Mouse (Mus musculus): ENCODE data around the gene Urb1. TPM values are rescaled to one million over a fixed set of nuclear protein-coding genes. Genes with fewer than 3 reads are reported as not detected.

The Urb1 gene
- polyA plus RNA-seq, 1 experiment, result 2.7 TPM

- Histone ChIP-seq H3K4me3 (ENCODE audit: insufficient read depth, low read depth, low read length) (no peak overlapping the region), H3K27ac (ENCODE audit: insufficient read depth, low read depth, low read length) (no peak overlapping the region), H3K36me3 (ENCODE audit: control insufficient read depth, insufficient read depth, low read length) (no peaks in the 10 kb centered on the region), H3K4me1 (ENCODE audit: control insufficient read depth, insufficient read depth, low read length) (no peaks in the 10 kb centered on the region), H3K27me3 (replicated peaks; ENCODE audit: control insufficient read depth, insufficient read depth, low read length) (no peaks in the 10 kb centered on the region)
- DNase-seq, result peak; percentile 12
- no peak for TF ChIP-seq POLR2A (IDR thresholded peaks at IDR 0.05; ENCODE audit: low read depth, low read length)
- TF ChIP-seq CTCF (conservative IDR thresholded peaks at IDR 0.05; ENCODE audit: insufficient read depth, insufficient read length, low read depth, low read length), result peak; percentile 48
- 82% methylated on average over 3 of the region's 3 CpGs for WGBS
Observed at GRCm38 (mm10) chr16:90801928-90802327, 8.3 kb downstream of the Urb1 start.

GRCm38 (mm10) chr16:90801251-90801650 lies 9.0 kb downstream of the Urb1 start:
- Histone ChIP-seq H3K4me1 (ENCODE audit: control insufficient read depth, insufficient read depth, low read length) (no peaks in the 10 kb centered on the region), H3K27ac (ENCODE audit: insufficient read depth, low read depth, low read length) (no peak overlapping the region), H3K27me3 (replicated peaks; ENCODE audit: control insufficient read depth, insufficient read depth, low read length) (no peaks in the 10 kb centered on the region), H3K4me3 (ENCODE audit: insufficient read depth, low read depth, low read length) (no peak overlapping the region), H3K36me3 (ENCODE audit: control insufficient read depth, insufficient read depth, low read length) (no peaks in the 10 kb centered on the region)
- no peak for DNase-seq
- TF ChIP-seq POLR2A (IDR thresholded peaks at IDR 0.05; ENCODE audit: low read depth, low read length), result no peak
- TF ChIP-seq CTCF (conservative IDR thresholded peaks at IDR 0.05; ENCODE audit: insufficient read depth, insufficient read length, low read depth, low read length), result no peak
- 75% methylated on average over 5 of the region's 5 CpGs for WGBS

- no peak for TF ChIP-seq CTCF (conservative IDR thresholded peaks at IDR 0.05; ENCODE audit: insufficient read depth, insufficient read length, low read depth, low read length)
- TF ChIP-seq POLR2A (IDR thresholded peaks at IDR 0.05; ENCODE audit: low read depth, low read length), result no peak
- no peak overlapping the region for H3K4me3 ChIP-seq (ENCODE audit: insufficient read depth, low read depth, low read length)
- H3K27me3 ChIP-seq (replicated peaks; ENCODE audit: control insufficient read depth, insufficient read depth, low read length), result no peaks in the 10 kb centered on the region
- H3K4me1 ChIP-seq (ENCODE audit: control insufficient read depth, insufficient read depth, low read length), result no peaks in the 10 kb centered on the region
- WGBS, result 92% methylated on average over 10 of the region's 10 CpGs
- H3K36me3 ChIP-seq (ENCODE audit: control insufficient read depth, insufficient read depth, low read length), result no peaks in the 10 kb centered on the region
- no peak overlapping the region for H3K27ac ChIP-seq (ENCODE audit: insufficient read depth, low read depth, low read length)
- DNase-seq, result no peak
Observed at GRCm38 (mm10) chr16:90799840-90800239, 10.4 kb downstream of the Urb1 start.

- H3K4me3 ChIP-seq (ENCODE audit: insufficient read depth, low read depth, low read length), result no peak overlapping the region
- no peaks in the 10 kb centered on the region for H3K27me3 ChIP-seq (replicated peaks; ENCODE audit: control insufficient read depth, insufficient read depth, low read length)
- no peaks in the 10 kb centered on the region for H3K4me1 ChIP-seq (ENCODE audit: control insufficient read depth, insufficient read depth, low read length)
- no peak for DNase-seq
- 91% methylated on average over 5 of the region's 5 CpGs for WGBS
- H3K27ac ChIP-seq (ENCODE audit: insufficient read depth, low read depth, low read length), result no peak overlapping the region
- TF ChIP-seq CTCF (conservative IDR thresholded peaks at IDR 0.05; ENCODE audit: insufficient read depth, insufficient read length, low read depth, low read length) (no peak), POLR2A (IDR thresholded peaks at IDR 0.05; ENCODE audit: low read depth, low read length) (no peak)
- no peaks in the 10 kb centered on the region for H3K36me3 ChIP-seq (ENCODE audit: control insufficient read depth, insufficient read depth, low read length)
Observed at GRCm38 (mm10) chr16:90798848-90799247, 11.4 kb downstream of the Urb1 start.

- WGBS, result 91% methylated on average over 8 of the region's 8 CpGs
- H3K27me3 ChIP-seq (replicated peaks; ENCODE audit: control insufficient read depth, insufficient read depth, low read length), result no peaks in the 10 kb centered on the region
- DNase-seq, result no peak
- no peak overlapping the region for H3K4me3 ChIP-seq (ENCODE audit: insufficient read depth, low read depth, low read length)
- no peaks in the 10 kb centered on the region for H3K36me3 ChIP-seq (ENCODE audit: control insufficient read depth, insufficient read depth, low read length)
- TF ChIP-seq POLR2A (IDR thresholded peaks at IDR 0.05; ENCODE audit: low read depth, low read length), result no peak
- no peak for TF ChIP-seq CTCF (conservative IDR thresholded peaks at IDR 0.05; ENCODE audit: insufficient read depth, insufficient read length, low read depth, low read length)
- H3K27ac ChIP-seq (ENCODE audit: insufficient read depth, low read depth, low read length), result no peak overlapping the region
- no peaks in the 10 kb centered on the region for H3K4me1 ChIP-seq (ENCODE audit: control insufficient read depth, insufficient read depth, low read length)
Observed at GRCm38 (mm10) chr16:90798446-90798845, 11.8 kb downstream of the Urb1 start.

- no peak for TF ChIP-seq POLR2A (IDR thresholded peaks at IDR 0.05; ENCODE audit: low read depth, low read length)
- no peak for TF ChIP-seq CTCF (conservative IDR thresholded peaks at IDR 0.05; ENCODE audit: insufficient read depth, insufficient read length, low read depth, low read length)
- H3K4me3 ChIP-seq (ENCODE audit: insufficient read depth, low read depth, low read length), result no peak overlapping the region
- H3K27ac ChIP-seq (ENCODE audit: insufficient read depth, low read depth, low read length), result no peak overlapping the region
- no peak for DNase-seq
- no peaks in the 10 kb centered on the region for H3K27me3 ChIP-seq (replicated peaks; ENCODE audit: control insufficient read depth, insufficient read depth, low read length)
- no peaks in the 10 kb centered on the region for H3K4me1 ChIP-seq (ENCODE audit: control insufficient read depth, insufficient read depth, low read length)
- H3K36me3 ChIP-seq (ENCODE audit: control insufficient read depth, insufficient read depth, low read length), result no peaks in the 10 kb centered on the region; the same call in 1 of the 2 replicates
Observed at GRCm38 (mm10) chr16:90794708-90795107, 15.5 kb downstream of the Urb1 start.

- 56% methylated on average over 3 of the region's 3 CpGs for WGBS
- Histone ChIP-seq H3K27me3 (replicated peaks; ENCODE audit: control insufficient read depth, insufficient read depth, low read length) (no peaks in the 10 kb centered on the region), H3K4me1 (ENCODE audit: control insufficient read depth, insufficient read depth, low read length) (no peaks in the 10 kb centered on the region), H3K4me3 (ENCODE audit: insufficient read depth, low read depth, low read length) (no peak overlapping the region), H3K27ac (ENCODE audit: insufficient read depth, low read depth, low read length) (no peak overlapping the region), H3K36me3 (ENCODE audit: control insufficient read depth, insufficient read depth, low read length) (no peaks in the 10 kb centered on the region; the same call in 1 of the 2 replicates)
- TF ChIP-seq CTCF (conservative IDR thresholded peaks at IDR 0.05; ENCODE audit: insufficient read depth, insufficient read length, low read depth, low read length) (no peak), POLR2A (IDR thresholded peaks at IDR 0.05; ENCODE audit: low read depth, low read length) (no peak)
- DNase-seq, result peak; percentile 88
Observed at GRCm38 (mm10) chr16:90792500-90792899, 17.7 kb downstream of the Urb1 start.

All from kidney, adult 2 months (tissue).